Mouse (Mus musculus): ENCODE data around the gene Stmn3.

DNA sequence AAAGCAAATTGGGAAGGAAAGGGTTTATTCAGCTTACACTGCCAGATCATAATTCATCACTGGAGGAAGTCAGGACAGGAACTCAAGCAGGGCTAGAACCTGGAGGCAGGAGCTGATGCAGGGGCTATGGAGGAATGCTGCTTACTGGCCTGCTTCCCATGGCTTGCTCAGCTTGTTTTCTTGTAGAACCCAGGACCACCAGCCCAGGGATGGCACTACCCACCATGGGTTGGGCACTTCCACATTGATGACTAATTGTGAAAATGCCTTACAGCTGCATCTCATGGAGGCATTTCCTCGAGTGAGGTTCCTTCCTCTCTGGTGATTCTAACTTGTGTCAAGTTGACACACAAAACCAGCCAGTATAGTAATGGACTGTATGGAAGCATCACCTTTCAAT, 23.4 kb downstream of the Stmn3 start:
- TF ChIP-seq CTCF (conservative IDR thresholded peaks at IDR 0.05; ENCODE audit: low read length): no peak
- no peak for TF ChIP-seq POU5F1 (IDR thresholded peaks at IDR 0.05; ENCODE audit: borderline replicate concordance, low read length)

All from E14TG2a.4 (cell line).